Mouse (Mus musculus) forebrain, embryonic 11.5 days (tissue): Measurements from ENCODE around the gene B4galt2. TPM values are rescaled to one million over a fixed set of nuclear protein-coding genes. Genes with fewer than 3 reads are reported as not detected.
A peak's percentile ranks its signal among the peaks of the same experiment; 100 is the strongest.

ENCODE experiments used
- ATAC-seq: fragments of 200-750 bp; cut with Nextera tagmentation; replicated peaks from 2 replicates; pipeline ENCODE4 v1.8.0; 2017; ENCODE audit warnings: moderate TSS enrichment; ENCODE audit not compliant: low FRiP score
- DNase-seq: peaks from one replicate; pipeline ENCODE4 v3.0.0-alpha.2; 2017; ENCODE audit warnings: low spot score
- H3K27ac ChIP-seq: fragments of 300-500 bp; sonication (generic); 2 replicates; pipeline ENCODE4 v1.5.1; 2014; ENCODE audit warnings: low read depth, low read length
- H3K27me3 ChIP-seq: fragments of 300-500 bp; sonication (generic); 2 replicates; pipeline ENCODE4 v1.6.1; 2014; ENCODE audit warnings: mild to moderate bottlenecking, low read length, mixed read lengths; ENCODE audit not compliant: control insufficient read depth, insufficient read depth
- H3K36me3 ChIP-seq: fragments of 300-500 bp; sonication (generic); 2 replicates; pipeline ENCODE4 v1.6.1; 2014; ENCODE audit warnings: mild to moderate bottlenecking, low read length, moderate library complexity, mixed read lengths; ENCODE audit not compliant: control insufficient read depth, insufficient read depth
- H3K4me1 ChIP-seq: fragments of 300-500 bp; sonication (generic); replicated peaks from 2 replicates; pipeline ENCODE4 v1.6.1; 2014; ENCODE audit warnings: low read length, mixed read lengths; ENCODE audit not compliant: control insufficient read depth, insufficient read depth
- H3K4me2 ChIP-seq: fragments of 300-500 bp; sonication (generic); 2 replicates; pipeline ENCODE4 v1.6.1; 2014; ENCODE audit warnings: low read depth, mild to moderate bottlenecking, low read length, moderate library complexity, mixed read lengths; ENCODE audit not compliant: severe bottlenecking
- H3K4me3 ChIP-seq: fragments of 300-500 bp; sonication (generic); 2 replicates; pipeline ENCODE4 v1.5.1; 2014; ENCODE audit warnings: low read depth, low read length
- H3K9ac ChIP-seq: fragments of 300-500 bp; sonication (generic); 2 replicates; pipeline ENCODE4 v1.6.1; 2014; ENCODE audit warnings: low read length
- H3K9me3 ChIP-seq: fragments of 300-500 bp; sonication (generic); 2 replicates; pipeline ENCODE4 v1.6.1; 2016; ENCODE audit warnings: low read length, mixed read lengths; ENCODE audit not compliant: control insufficient read depth
- WGBS: fragments of 180-500 bp; shearing (Covaris S2); extraction: QIAGEN DNeasy Blood & Tissue Kit; methylation state at CpG from one replicate; pipeline ENCODE4 v1.1.7; 2014; 5-methylcytosine and 5-hydroxymethylcytosine counted together
- polyA plus RNA-seq: library from polyadenylated mRNA; unstranded; fragments of >200 nt; fragmentation: Nextera tagmentation; extraction: Ambion mirVana; gene quantifications from 2 replicates; pipeline ENCODE4 v1.2.1, GENCODE M21; 2014

The B4galt2 gene
- polyA plus RNA-seq, 1 experiment from 2014 or later, result 31.3 TPM

GRCm38 (mm10) chr4:117834845-117835530 lies 48.3 kb downstream of the B4galt2 start:
- Histone ChIP-seq H3K4me1 (no peaks in the 10 kb centered on the region), H3K9me3 (no peaks in the 10 kb centered on the region), H3K4me2 (peak overlapping the region; percentile 95), H3K27me3 (0 out of 2 replicates have a peak, but pooled peaks cover 3% of the 10 kb centered on the region), H3K36me3 (no peaks in the 10 kb centered on the region), H3K27ac (peak overlapping the region; percentile 58), H3K4me3 (peak overlapping the region; percentile 78), H3K9ac (peak overlapping the region; percentile 84)
- DNase-seq (peak; percentile 90), ATAC-seq (peak; percentile 53)
- WGBS, result under 1% methylated on average over 36 of the region's 36 CpGs

- H3K4me3 ChIP-seq, result peak within 1 kb of the TSS; percentile 78
- peak within 1 kb of the TSS; percentile 84 for H3K9ac ChIP-seq
- 23% methylated on average over 3 of the region's 3 CpGs for WGBS
- no peak for ATAC-seq
- H3K9me3 ChIP-seq, result no peaks in the 10 kb centered on the region
- peak within 1 kb of the TSS; percentile 95 for H3K4me2 ChIP-seq
- H3K4me1 ChIP-seq, result no peaks in the 10 kb centered on the region
- no peak for DNase-seq
- H3K36me3 ChIP-seq, result no peaks in the 10 kb centered on the region
- H3K27ac ChIP-seq, result peak within 1 kb of the TSS; percentile 58
- 0 out of 2 replicates have a peak, but pooled peaks cover 3% of the 10 kb centered on the region for H3K27me3 ChIP-seq
These were observed 48.8 kb downstream of the B4galt2 start, which contains the start of gene Slc6a9 for GRCm38 (mm10) chr4:117834457-117834844. Gene Slc6a9, plus strand, starts transcription at chr4:117834506.

GRCm38 (mm10) chr4:117831920-117832691 lies 51.2 kb downstream of the B4galt2 start:
- Histone ChIP-seq H3K9ac (no peak overlapping the region), H3K4me2 (no peak overlapping the region), H3K9me3 (no peaks in the 10 kb centered on the region), H3K27me3 (0 out of 2 replicates have a peak, but pooled peaks cover 3% of the 10 kb centered on the region), H3K27ac (no peak overlapping the region), H3K4me1 (no peaks in the 10 kb centered on the region), H3K4me3 (no peak overlapping the region), H3K36me3 (no peaks in the 10 kb centered on the region)
- WGBS, result 86% methylated on average over 9 of the region's 9 CpGs
- ATAC-seq, result no peak
- no peak for DNase-seq

GRCm38 (mm10) chr4:117831499-117831898 lies 51.8 kb downstream of the B4galt2 start:
- Histone ChIP-seq H3K27ac (no peak overlapping the region), H3K9me3 (no peaks in the 10 kb centered on the region), H3K9ac (no peak overlapping the region), H3K36me3 (no peaks in the 10 kb centered on the region), H3K27me3 (0 out of 2 replicates have a peak, but pooled peaks cover 3% of the 10 kb centered on the region), H3K4me1 (no peaks in the 10 kb centered on the region), H3K4me2 (no peak overlapping the region), H3K4me3 (no peak overlapping the region)
- 79% methylated on average over 2 of the region's 2 CpGs for WGBS
- DNase-seq (no peak), ATAC-seq (no peak)

GRCm38 (mm10) chr4:117830801-117831200 lies 52.5 kb downstream of the B4galt2 start:
- ATAC-seq, result no peak
- no peak overlapping the region for H3K9ac ChIP-seq
- WGBS, result 91% methylated on average over 9 of the region's 9 CpGs
- DNase-seq, result no peak
- no peaks in the 10 kb centered on the region for H3K9me3 ChIP-seq
- no peaks in the 10 kb centered on the region for H3K36me3 ChIP-seq
- no peak overlapping the region for H3K4me3 ChIP-seq
- H3K27me3 ChIP-seq, result 0 out of 2 replicates have a peak, but pooled peaks cover 3% of the 10 kb centered on the region
- H3K27ac ChIP-seq, result no peak overlapping the region
- H3K4me1 ChIP-seq, result no peaks in the 10 kb centered on the region
- H3K4me2 ChIP-seq, result no peak overlapping the region

- Histone ChIP-seq H3K36me3 (no peaks in the 10 kb centered on the region), H3K4me3 (no peak overlapping the region), H3K9me3 (no peaks in the 10 kb centered on the region), H3K27ac (no peak overlapping the region), H3K9ac (no peak overlapping the region), H3K4me2 (peak overlapping the region; percentile 12; the same call in 1 of the 2 replicates), H3K27me3 (0 out of 2 replicates have a peak, but pooled peaks cover 3% of the 10 kb centered on the region), H3K4me1 (no peaks in the 10 kb centered on the region)
- peak; percentile 19; the same call in 1 of the 2 replicates for ATAC-seq
- 19% methylated on average over 5 of the region's 5 CpGs for WGBS
- DNase-seq, result no peak
These were observed 53.1 kb downstream of the B4galt2 start for GRCm38 (mm10) chr4:117830124-117830551.

GRCm38 (mm10) chr4:117829260-117830123 lies 53.8 kb downstream of the B4galt2 start:
- DNase-seq (peak; percentile 79), ATAC-seq (peak; percentile 60)
- H3K9me3 ChIP-seq, result no peaks in the 10 kb centered on the region
- peak overlapping the region; percentile 12; the same call in 1 of the 2 replicates for H3K4me2 ChIP-seq
- no peak overlapping the region for H3K9ac ChIP-seq
- no peak overlapping the region for H3K27ac ChIP-seq
- 7% methylated on average over 12 of the region's 12 CpGs for WGBS
- H3K36me3 ChIP-seq, result no peaks in the 10 kb centered on the region
- 0 out of 2 replicates have a peak, but pooled peaks cover 3% of the 10 kb centered on the region for H3K27me3 ChIP-seq
- no peak overlapping the region for H3K4me3 ChIP-seq
- no peaks in the 10 kb centered on the region for H3K4me1 ChIP-seq

- no peak for DNase-seq
- Histone ChIP-seq H3K9ac (no peak overlapping the region), H3K4me1 (no peaks in the 10 kb centered on the region), H3K4me3 (no peak overlapping the region), H3K27me3 (0 out of 2 replicates have a peak, but pooled peaks cover 3% of the 10 kb centered on the region), H3K4me2 (no peak overlapping the region), H3K36me3 (no peaks in the 10 kb centered on the region), H3K27ac (no peak overlapping the region), H3K9me3 (no peaks in the 10 kb centered on the region)
- no peak for ATAC-seq
- whole genome bisulfite sequencing, result 84% methylated on average over 8 of the region's 8 CpGs
These were observed 54.6 kb downstream of the B4galt2 start for GRCm38 (mm10) chr4:117828572-117829145.
